Mouse (Mus musculus) ES-E14 (cell line): ENCODE data around the gene Psmb9. TPM values are rescaled to one million over a fixed set of nuclear protein-coding genes. Genes with fewer than 3 reads are reported as not detected.

Experiments
- DNase-seq: peaks from one replicate; pipeline ENCODE4 v3.0.0-alpha.2; 2013; ENCODE audit warnings: low read depth, low spot score
- H3K27ac ChIP-seq: 2 replicates; pipeline ENCODE4 v1.5.1; 2012; ENCODE audit warnings: low read depth, mild to moderate bottlenecking, low read length, moderate library complexity, mixed read lengths; ENCODE audit not compliant: poor library complexity, insufficient read depth, severe bottlenecking
- H3K36me3 ChIP-seq: 2 replicates; pipeline ENCODE4 v1.6.1; 2012; ENCODE audit warnings: mild to moderate bottlenecking, low read length, moderate library complexity, mixed read lengths; ENCODE audit not compliant: control insufficient read depth, poor library complexity, insufficient read depth, severe bottlenecking
- H3K4me1 ChIP-seq, 2 experiments: fragments of 150-350 bp in 1 of 2; sonication (generic) in 1 of 2; 2 replicates each; pipeline ENCODE4 v1.6.1; 2012; ENCODE audit warnings: low read length in 2 of 2, mild to moderate bottlenecking in 1 of 2, mixed read lengths in 1 of 2; ENCODE audit not compliant: control insufficient read depth in 2 of 2, insufficient read depth in 2 of 2, poor library complexity in 1 of 2
- H3K4me3 ChIP-seq, 2 experiments: fragments of 150-350 bp in 1 of 2; sonication (generic) in 1 of 2; 2 replicates each; pipeline ENCODE4 v1.5.1; 2012; ENCODE audit warnings: low read length in 2 of 2, low read depth in 1 of 2, mild to moderate bottlenecking in 1 of 2, mixed read lengths in 1 of 2; ENCODE audit not compliant: insufficient read depth in 1 of 2, poor library complexity in 1 of 2, severe bottlenecking in 1 of 2
- H3K9ac ChIP-seq: 2 replicates; pipeline ENCODE4 v1.6.1; 2012; ENCODE audit warnings: low read depth, mild to moderate bottlenecking, low read length, mixed read lengths; ENCODE audit not compliant: poor library complexity, insufficient read depth, severe bottlenecking
- H3K9me3 ChIP-seq: fragments of 150-350 bp; sonication (generic); 2 replicates; pipeline ENCODE4 v1.6.1; 2012; ENCODE audit warnings: low read depth, mild to moderate bottlenecking, low read length; ENCODE audit not compliant: control insufficient read depth, insufficient read depth
- CHD2 ChIP-seq: IDR thresholded peaks from 2 replicates; pipeline ENCODE4 v1.6.1; 2014; ENCODE audit warnings: mild to moderate bottlenecking, low read depth, low read length, inconsistent platforms
- HCFC1 ChIP-seq: IDR thresholded peaks from 2 replicates; pipeline ENCODE4 v1.6.1; 2012; ENCODE audit warnings: low read length, inconsistent platforms, borderline replicate concordance; ENCODE audit not compliant: insufficient read depth
- MAFK ChIP-seq: IDR thresholded peaks from 2 replicates; pipeline ENCODE4 v1.6.1; 2014; ENCODE audit warnings: mild to moderate bottlenecking, low read depth, low read length, inconsistent platforms; ENCODE audit not compliant: insufficient read depth
- ZC3H11A ChIP-seq: IDR thresholded peaks from 2 replicates; pipeline ENCODE4 v1.6.1; 2012; ENCODE audit warnings: low read depth, mild to moderate bottlenecking, inconsistent platforms, low read length, borderline replicate concordance
- ZNF384 ChIP-seq: IDR thresholded peaks from 2 replicates; pipeline ENCODE4 v1.6.1; 2012; ENCODE audit warnings: low read depth, low read length, inconsistent platforms
- in situ Hi-C, 2 experiments: fragments of 600-800 bp; cut with MboI; formaldehyde crosslinking; loops; one replicate each; pipeline ENCODE4 v1.15.1; 2025; ENCODE audit warnings: low sequenced_read_pairs in 2 of 2, inconsistent platforms in 1 of 2; ENCODE audit not compliant: unreplicated experiment in 2 of 2
- total RNA-seq: library from RNA; depleted of rRNA; stranded (reverse); fragments of 300-350 nt; gene quantifications from 2 replicates; pipeline ENCODE4 v1.2.3, GENCODE M21; 2012

Gene Psmb9
- total RNA-seq, 1 experiment = 4.1 TPM

DNA sequence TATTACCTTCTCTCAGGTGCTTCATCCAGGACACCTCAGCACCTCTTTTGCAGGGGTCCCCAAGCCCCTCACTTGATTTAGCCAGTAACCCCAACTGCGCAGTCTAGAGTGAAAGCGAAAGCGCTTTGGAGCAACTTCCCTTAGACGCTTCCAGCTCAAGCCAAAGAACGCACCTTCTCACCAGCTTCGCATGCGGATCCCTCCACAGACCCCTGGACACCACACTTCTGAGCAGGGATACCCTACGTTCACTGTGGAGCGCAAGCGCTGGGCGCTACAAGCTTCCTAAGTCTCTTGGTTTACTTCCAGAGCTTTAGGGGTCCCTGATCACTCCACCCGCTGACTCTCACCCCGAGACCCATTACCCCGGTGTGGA, 691 bp downstream of the Psmb9 start:
- Histone ChIP-seq H3K27ac (no peak overlapping the region), H3K9me3 (no peaks in the 10 kb centered on the region), H3K4me1 (peaks cover 0 to 3% of the 10 kb centered on the region in 2 experiments; a peak in 1 of 4 replicates), H3K9ac (peak overlapping the region; percentile 54; the same call in 1 of the 2 replicates), H3K36me3 (no peaks in the 10 kb centered on the region), H3K4me3 (peak overlapping the region; percentile 45 to 88)
- TF ChIP-seq ZC3H11A (no peak), HCFC1 (no peak), ZNF384 (no peak), CHD2 (no peak), MAFK (no peak)
- DNase-seq = no peak
- in situ Hi-C loops = no loop called here

DNA sequence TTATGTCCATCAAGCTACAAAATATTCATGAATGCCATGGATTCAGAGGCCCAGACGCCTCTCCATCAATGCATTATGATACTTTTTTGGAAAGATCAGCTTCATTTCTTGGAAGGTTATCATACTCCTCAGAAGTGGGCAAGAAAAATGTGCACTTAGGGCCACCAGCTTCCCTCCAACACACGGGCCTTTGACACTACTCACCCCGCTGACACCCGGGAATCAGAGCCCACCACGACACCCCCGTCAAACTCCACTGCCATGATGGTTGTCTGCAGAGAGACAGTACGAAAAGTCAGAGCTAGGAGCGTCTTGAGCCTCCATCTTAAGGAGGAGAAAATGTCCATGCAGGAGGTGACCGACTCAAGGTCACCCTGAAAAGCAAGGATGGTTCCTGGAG, 2.0 kb downstream of the Psmb9 start:
- DNase-seq = no peak
- TF ChIP-seq MAFK (no peak), CHD2 (no peak)
- no peaks in the 10 kb centered on the region for H3K36me3 ChIP-seq
- in situ Hi-C loops = no loop called here
- peaks cover 0 to 3% of the 10 kb centered on the region in 2 experiments; a peak in 1 of 4 replicates for H3K4me1 ChIP-seq
- H3K9ac ChIP-seq = no peak overlapping the region
- no peak overlapping the region for H3K4me3 ChIP-seq
- no peaks in the 10 kb centered on the region for H3K9me3 ChIP-seq
- H3K27ac ChIP-seq = no peak overlapping the region

- no peak overlapping the region for H3K4me3 ChIP-seq
- no peak overlapping the region for H3K27ac ChIP-seq
- H3K9me3 ChIP-seq = no peaks in the 10 kb centered on the region
- no peak for TF ChIP-seq HCFC1
- TF ChIP-seq ZNF384 = no peak
- TF ChIP-seq CHD2 = no peak
- no peak for TF ChIP-seq ZC3H11A
- TF ChIP-seq MAFK = no peak
- in situ Hi-C loops = no loop called here
- H3K36me3 ChIP-seq = no peaks in the 10 kb centered on the region
- peaks cover 0 to 3% of the 10 kb centered on the region in 2 experiments; a peak in 1 of 4 replicates for H3K4me1 ChIP-seq
- no peak overlapping the region for H3K9ac ChIP-seq
- DNase-seq = no peak
These were observed 3.9 kb downstream of the Psmb9 start for GRCm38 (mm10) chr17:34183564-34184219.

DNA sequence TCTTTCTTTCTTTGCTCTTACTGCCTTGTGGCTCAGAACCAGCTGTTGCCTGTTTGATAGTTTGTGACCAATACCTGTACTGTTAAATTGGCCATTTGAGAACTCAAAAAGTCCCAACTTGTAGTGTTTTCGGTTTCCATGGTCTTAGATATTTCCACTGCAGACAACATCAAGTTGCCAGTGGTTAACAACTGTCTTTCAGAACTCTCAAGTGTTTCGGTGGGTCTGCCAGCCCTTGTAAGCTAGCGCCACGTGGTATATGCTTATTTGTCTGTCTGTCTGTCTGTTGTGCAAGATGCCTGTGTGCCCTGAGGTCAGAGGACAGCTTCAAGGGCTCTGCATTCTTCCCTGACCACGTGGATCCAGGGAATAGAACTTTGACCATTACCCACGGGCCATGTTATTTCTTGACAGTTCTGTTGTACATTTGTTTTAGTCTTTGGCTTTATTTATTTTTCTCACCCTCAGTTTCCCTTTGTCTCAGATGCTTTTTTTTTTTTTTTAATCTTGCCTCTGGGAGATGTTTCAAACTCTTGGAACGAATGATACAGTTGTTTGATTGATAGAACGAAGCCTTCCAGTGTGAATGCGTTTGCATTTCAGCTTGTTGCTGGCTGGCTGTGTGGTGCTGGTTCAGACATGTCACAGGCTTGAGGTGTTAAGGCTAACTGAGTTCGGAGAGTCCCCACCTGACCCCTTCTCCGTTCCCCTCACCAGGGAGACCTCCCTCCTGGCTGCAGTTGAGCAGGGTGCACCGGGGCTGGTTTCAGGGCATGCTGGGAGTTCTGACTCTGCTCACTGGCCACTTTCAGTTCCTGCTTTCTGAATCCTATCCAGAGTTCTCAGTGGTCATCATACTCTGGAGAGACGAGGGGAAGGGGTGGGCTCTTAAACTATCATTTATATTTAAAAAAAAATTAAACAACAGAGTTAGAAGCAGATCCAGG, 7.4 kb downstream of the Psmb9 start:
- Histone ChIP-seq H3K4me1 (no peaks in the 10 kb centered on the region), H3K4me3 (no peak overlapping the region), H3K9ac (no peak overlapping the region), H3K27ac (no peak overlapping the region), H3K9me3 (no peaks in the 10 kb centered on the region), H3K36me3 (no peaks in the 10 kb centered on the region)
- DNase-seq = no peak
- in situ Hi-C loops = no loop called here
- TF ChIP-seq HCFC1 = no peak
- no peak for TF ChIP-seq ZNF384
- TF ChIP-seq ZC3H11A = no peak
- TF ChIP-seq MAFK = no peak
- TF ChIP-seq CHD2 = no peak
